Mouse (Mus musculus) kidney, postnatal 14 days (tissue): ENCODE measurements at regions not wholly inside any gene's neighbourhood (a gene's known extent, or its start where the extent isn't known, plus 50 kb on each side); places are given as distances from the start of the nearest gene placed in this dataset.
A peak's percentile ranks its signal among the peaks of the same experiment; 100 is the strongest.

Source experiments
- DNase-seq: peaks from one replicate; pipeline ENCODE4 v3.0.0; 2022; ENCODE audit warnings: mixed read lengths

- DNase-seq: no peak
These were observed 70.6 kb upstream of the Slc24a4 start for GRCm38 (mm10) chr12:102057979-102058378.

GRCm38 (mm10) chr12:102058428-102058827, 70.1 kb upstream of the Slc24a4 start:
- peak; percentile 6 for DNase-seq

GRCm38 (mm10) chr12:102061096-102061495, 67.4 kb upstream of the Slc24a4 start:
- DNase-seq: no peak

GRCm38 (mm10) chr12:102061657-102062614, 66.6 kb upstream of the Slc24a4 start:
- peak; percentile 14 for DNase-seq

GRCm38 (mm10) chr12:102062648-102063047, 65.9 kb upstream of the Slc24a4 start:
- DNase-seq: peak; percentile 20

- DNase-seq: no peak
These were observed 65.3 kb upstream of the Slc24a4 start for GRCm38 (mm10) chr12:102063211-102063610.

- no peak for DNase-seq
These were observed 63.7 kb upstream of the Slc24a4 start for GRCm38 (mm10) chr12:102064710-102065325.

- DNase-seq: no peak
These were observed 60.8 kb upstream of the Slc24a4 start for GRCm38 (mm10) chr12:102067685-102068084.

- peak; percentile 27 for DNase-seq
These were observed 58.9 kb upstream of the Slc24a4 start for GRCm38 (mm10) chr12:102069521-102070201.

GRCm38 (mm10) chr12:102071888-102072619, 56.5 kb upstream of the Slc24a4 start:
- DNase-seq: no peak

- no peak for DNase-seq
These were observed 55.0 kb upstream of the Slc24a4 start for GRCm38 (mm10) chr12:102073540-102073939.

- no peak for DNase-seq
These were observed 52.2 kb upstream of the Slc24a4 start for GRCm38 (mm10) chr12:102076298-102076697.
